Mouse (Mus musculus): ENCODE measurements around the gene Olfr98.

DNA sequence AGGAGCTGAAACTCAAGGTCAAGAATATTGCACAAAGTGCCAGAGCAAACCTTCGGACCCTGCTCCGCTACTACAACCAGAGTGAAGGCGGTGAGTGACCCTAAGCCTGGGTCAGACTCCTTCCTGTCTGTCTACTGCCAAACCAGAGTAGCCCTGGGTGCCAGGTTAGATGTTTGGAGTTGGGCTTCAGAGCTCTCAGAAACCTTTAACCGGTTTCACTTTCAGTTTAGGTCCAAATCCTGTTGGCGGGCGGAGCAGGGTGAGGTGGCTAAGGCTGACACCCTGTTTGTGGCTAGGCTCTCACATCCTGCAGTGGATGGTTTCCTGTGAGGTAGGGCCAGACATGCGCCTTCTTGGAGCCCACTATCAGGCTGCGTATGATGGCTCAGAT is 7.1 kb upstream of the Olfr98 start:
- TF ChIP-seq CTCF (IDR thresholded peaks at IDR 0.05; ENCODE audit: extremely low read depth, insufficient read depth, low read length) (no peak), POLR2A (IDR thresholded peaks at IDR 0.05; ENCODE audit: extremely low read depth, insufficient read depth, low read length) (no peak)
